Mouse (Mus musculus): Measurements from ENCODE around the gene Mre11a. TPM values are rescaled to one million over a fixed set of nuclear protein-coding genes. Genes with fewer than 3 reads are reported as not detected.
A peak's percentile ranks its signal among the peaks of the same experiment; 100 is the strongest.

The Mre11a gene
- total RNA-seq, 2 experiments from 2014 or later = 9.8 to 10.9 TPM

- no peak for DNase-seq (ENCODE audit: extremely low spot score in 1 of 2, low spot score in 1 of 2)
Observed at GRCm38 (mm10) chr9:14810111-14810510, 25.7 kb downstream of the Mre11a start.

- no peak for DNase-seq (ENCODE audit: extremely low spot score in 1 of 2, low spot score in 1 of 2)
Observed at GRCm38 (mm10) chr9:14821396-14821795, 36.9 kb downstream of the Mre11a start.

GRCm38 (mm10) chr9:14824840-14825239 is 40.4 kb downstream of the Mre11a start:
- DNase-seq (ENCODE audit: extremely low spot score in 1 of 2, low spot score in 1 of 2) = no peak

- no peak for DNase-seq (ENCODE audit: extremely low spot score in 1 of 2, low spot score in 1 of 2)
Observed at GRCm38 (mm10) chr9:14827875-14828274, 43.4 kb downstream of the Mre11a start.

- no peak for DNase-seq (ENCODE audit: extremely low spot score in 1 of 2, low spot score in 1 of 2)
Observed at GRCm38 (mm10) chr9:14832046-14832445, 47.6 kb downstream of the Mre11a start.

GRCm38 (mm10) chr9:14835335-14836075 is 51.1 kb downstream of the Mre11a start:
- no peak for DNase-seq (ENCODE audit: extremely low spot score in 1 of 2, low spot score in 1 of 2)

- DNase-seq (ENCODE audit: extremely low spot score in 1 of 2, low spot score in 1 of 2) = no peak
Observed at GRCm38 (mm10) chr9:14839527-14839926, 55.1 kb downstream of the Mre11a start.

- DNase-seq (ENCODE audit: extremely low spot score in 1 of 2, low spot score in 1 of 2) = no peak
Observed at GRCm38 (mm10) chr9:14839970-14840369, 55.5 kb downstream of the Mre11a start.

- DNase-seq (ENCODE audit: extremely low spot score in 1 of 2, low spot score in 1 of 2) = no peak
Observed at GRCm38 (mm10) chr9:14841878-14842761, 57.7 kb downstream of the Mre11a start.

- no peak for DNase-seq (ENCODE audit: extremely low spot score in 1 of 2, low spot score in 1 of 2)
Observed at GRCm38 (mm10) chr9:14843311-14843857, 58.9 kb downstream of the Mre11a start.

GRCm38 (mm10) chr9:14843901-14844300 is 59.4 kb downstream of the Mre11a start:
- no peak for DNase-seq (ENCODE audit: extremely low spot score in 1 of 2, low spot score in 1 of 2)

GRCm38 (mm10) chr9:14846428-14846827 is 62.0 kb downstream of the Mre11a start:
- no peak for DNase-seq (ENCODE audit: extremely low spot score in 1 of 2, low spot score in 1 of 2)

- DNase-seq (ENCODE audit: extremely low spot score in 1 of 2, low spot score in 1 of 2) = no peak
Observed at GRCm38 (mm10) chr9:14848267-14848935, 63.9 kb downstream of the Mre11a start.

- no peak for DNase-seq (ENCODE audit: extremely low spot score in 1 of 2, low spot score in 1 of 2)
Observed at GRCm38 (mm10) chr9:14854585-14854984, 70.1 kb downstream of the Mre11a start.

- DNase-seq (ENCODE audit: extremely low spot score in 1 of 2, low spot score in 1 of 2) = no peak
Observed at GRCm38 (mm10) chr9:14856922-14857654, 72.6 kb downstream of the Mre11a start.

GRCm38 (mm10) chr9:14858170-14858706 is 73.8 kb downstream of the Mre11a start:
- no peak for DNase-seq (ENCODE audit: extremely low spot score in 1 of 2, low spot score in 1 of 2)

GRCm38 (mm10) chr9:14858782-14859181 is 74.3 kb downstream of the Mre11a start:
- no peak for DNase-seq (ENCODE audit: extremely low spot score in 1 of 2, low spot score in 1 of 2)

GRCm38 (mm10) chr9:14859868-14860639 is 75.6 kb downstream of the Mre11a start, which contains the start of gene Gpr83:
Gene Gpr83, plus strand, starts transcription at chr9:14860210.
- DNase-seq (ENCODE audit: extremely low spot score in 1 of 2, low spot score in 1 of 2) = peak; percentile 41 to 46

- no peak for DNase-seq (ENCODE audit: extremely low spot score in 1 of 2, low spot score in 1 of 2)
Observed at GRCm38 (mm10) chr9:14863126-14863525, 78.7 kb downstream of the Mre11a start.
